ENCODE assay signal across 31 mouse cellular contexts in the genomic region with DNA sequence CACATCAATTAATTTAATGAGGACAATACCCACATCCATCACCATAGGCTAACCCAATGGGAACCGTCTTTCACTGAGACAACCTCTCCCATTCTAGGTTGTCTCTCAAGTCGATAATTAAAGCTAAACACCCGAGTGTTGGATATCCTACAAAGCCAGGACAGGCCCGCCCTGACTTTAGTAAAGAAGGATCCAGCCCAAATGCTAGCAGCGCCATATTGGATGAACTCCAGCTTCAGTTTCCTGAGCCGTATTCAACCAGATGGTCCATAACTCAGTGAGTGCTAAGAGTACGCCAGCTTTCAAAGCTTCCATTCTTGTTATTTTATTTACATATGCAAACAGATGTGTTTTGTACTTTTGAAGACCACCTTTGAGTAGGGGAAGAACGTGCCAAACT.
DNase-seq lines count a peak whose midpoint lies in the region; ATAC-seq and TF ChIP-seq lines count a peak whose summit lies in the region.
"Had no signal": no experiment of that assay in that cellular context is flagged by ENCODE, and none has a peak within 500 bp of the region (broad histone marks: within the 10 kb centered on the region; RNA-seq: fewer than 3 reads in every experiment).

No protein-coding gene starts in this region.

- intact Hi-C loops in heart, adult 2 months (cut with DNase I) = no loop called here

- TF ChIP-seq POLR2A in heart, adult 2 months (IDR thresholded peaks at IDR 0.05; ENCODE audit: insufficient read depth, low read depth, low read length) = no peak
- no peak for TF ChIP-seq POLR2A in embryonic fibroblast, embryonic 13.5 days (IDR thresholded peaks at IDR 0.05; ENCODE audit: low read depth, low read length)

- H3K27me3 ChIP-seq in forebrain, postnatal 0 days (ENCODE audit: insufficient read depth, low read length) = no peaks in the 10 kb centered on the region
- no peaks in the 10 kb centered on the region for H3K27me3 ChIP-seq in forebrain, embryonic 13.5 days
- H3K27me3 ChIP-seq in heart, embryonic 10.5 days (ENCODE audit: insufficient read depth, poor library complexity, severe bottlenecking) = no peaks in the 10 kb centered on the region
- no peaks in the 10 kb centered on the region for H3K27me3 ChIP-seq in heart, adult 2 months (ENCODE audit: control insufficient read depth, insufficient read depth, low read length)
- H3K27me3 ChIP-seq in limb, embryonic 13.5 days = no peaks in the 10 kb centered on the region
- no peaks in the 10 kb centered on the region for H3K27me3 ChIP-seq in limb, embryonic 10.5 days (ENCODE audit: low read depth, poor library complexity, severe bottlenecking)
- no peaks in the 10 kb centered on the region for H3K27me3 ChIP-seq in embryonic facial prominence, embryonic 10.5 days (replicated peaks; ENCODE audit: low read depth, poor library complexity, severe bottlenecking)
- H3K27me3 ChIP-seq: embryonic facial prominence, embryonic 12.5 days; heart, embryonic 13.5 days; hindbrain, embryonic 15.5 days; megakaryocyte, embryonic 14.5 days; midbrain, embryonic 12.5 days; neural tube, embryonic 12.5 days had no signal

- no peaks in the 10 kb centered on the region for H3K9me3 ChIP-seq in forebrain, postnatal 0 days (ENCODE audit: low read length)
- no peaks in the 10 kb centered on the region for H3K9me3 ChIP-seq in forebrain, embryonic 13.5 days (replicated peaks)
- no peaks in the 10 kb centered on the region for H3K9me3 ChIP-seq in heart, embryonic 10.5 days
- no peaks in the 10 kb centered on the region for H3K9me3 ChIP-seq in limb, embryonic 13.5 days
- H3K9me3 ChIP-seq in limb, embryonic 10.5 days (replicated peaks) = no peaks in the 10 kb centered on the region
- 0 out of 2 replicates have a peak, but pooled peaks cover 2% of the 10 kb centered on the region for H3K9me3 ChIP-seq in embryonic facial prominence, embryonic 10.5 days
- H3K9me3 ChIP-seq: embryonic facial prominence, embryonic 12.5 days; forebrain, embryonic 10.5 days; heart, embryonic 13.5 days; hindbrain, embryonic 10.5 days; hindbrain, embryonic 15.5 days; midbrain, embryonic 12.5 days; neural tube, embryonic 12.5 days had no signal

- 54% methylated on average over 8 of the region's 8 CpGs for WGBS in forebrain, postnatal 0 days
- 82% methylated on average over 8 of the region's 8 CpGs for WGBS in forebrain, embryonic 13.5 days
- 81% methylated on average over 8 of the region's 8 CpGs for WGBS in heart, embryonic 10.5 days
- WGBS in heart, adult 2 months = 84% methylated on average over 8 of the region's 8 CpGs
- 90% methylated on average over 8 of the region's 8 CpGs for WGBS in limb, embryonic 13.5 days
- 88% methylated on average over 8 of the region's 8 CpGs for WGBS in limb, embryonic 10.5 days
- WGBS in embryonic facial prominence, embryonic 10.5 days = 90% methylated on average over 8 of the region's 8 CpGs

- TF ChIP-seq EP300 in heart, adult 2 months (IDR thresholded peaks at IDR 0.05; ENCODE audit: insufficient read depth, low read depth, low read length) = no peak

- ATAC-seq in forebrain, postnatal 0 days = no peak
- ATAC-seq in forebrain, embryonic 13.5 days = no peak
- ATAC-seq in limb, embryonic 13.5 days (ENCODE audit: low FRiP score, low read depth) = no peak
- ATAC-seq: CD4-positive, CD25-positive, alpha-beta regulatory T cell, adult 4 months; inflammation-experienced regulatory T-cells, adult 6 months had no signal

- no peak overlapping the region for H3K4me2 ChIP-seq in forebrain, postnatal 0 days (ENCODE audit: low read depth)
- H3K4me2 ChIP-seq in forebrain, embryonic 13.5 days = no peak overlapping the region
- H3K4me2 ChIP-seq in limb, embryonic 13.5 days (replicated peaks) = no peak overlapping the region
- H3K4me2 ChIP-seq: embryonic facial prominence, embryonic 12.5 days; heart, embryonic 13.5 days; hindbrain, embryonic 15.5 days; liver, embryonic 11.5 days; midbrain, embryonic 12.5 days; neural tube, embryonic 12.5 days had no signal

- H3K79me2 ChIP-seq in heart, adult 2 months (replicated peaks; ENCODE audit: control insufficient read depth, insufficient read depth, low read length) = no peaks in the 10 kb centered on the region

- no peak overlapping the region for H3K27ac ChIP-seq in forebrain, postnatal 0 days (ENCODE audit: low read depth, low read length)
- H3K27ac ChIP-seq in forebrain, embryonic 13.5 days = no peak overlapping the region
- H3K27ac ChIP-seq in heart, embryonic 10.5 days = no peak overlapping the region
- no peak overlapping the region for H3K27ac ChIP-seq in heart, adult 2 months
- 0 out of 2 replicates have a peak overlapping the region, but pooled peaks have one; percentile 11 for H3K27ac ChIP-seq in limb, embryonic 13.5 days
- no peak overlapping the region for H3K27ac ChIP-seq in limb, embryonic 10.5 days
- H3K27ac ChIP-seq in embryonic fibroblast, embryonic 13.5 days (ENCODE audit: insufficient read depth, low read length) = peak overlapping the region; percentile 85
- H3K27ac ChIP-seq in embryonic facial prominence, embryonic 10.5 days (replicated peaks) = no peak overlapping the region
- H3K27ac ChIP-seq: embryonic facial prominence, embryonic 12.5 days; forebrain, embryonic 10.5 days; heart, embryonic 13.5 days; hindbrain, embryonic 10.5 days; hindbrain, embryonic 15.5 days; midbrain, embryonic 12.5 days; neural tube, embryonic 12.5 days had no signal

- H3K36me3 ChIP-seq in forebrain, postnatal 0 days (ENCODE audit: insufficient read depth) = no peaks in the 10 kb centered on the region
- no peaks in the 10 kb centered on the region for H3K36me3 ChIP-seq in forebrain, embryonic 13.5 days (ENCODE audit: poor library complexity, severe bottlenecking)
- H3K36me3 ChIP-seq in heart, embryonic 10.5 days = no peaks in the 10 kb centered on the region
- no peaks in the 10 kb centered on the region for H3K36me3 ChIP-seq in heart, adult 2 months (ENCODE audit: control insufficient read depth, insufficient read depth, low read length)
- no peaks in the 10 kb centered on the region for H3K36me3 ChIP-seq in limb, embryonic 13.5 days
- no peaks in the 10 kb centered on the region for H3K36me3 ChIP-seq in limb, embryonic 10.5 days
- no peaks in the 10 kb centered on the region for H3K36me3 ChIP-seq in embryonic facial prominence, embryonic 10.5 days (replicated peaks)
- H3K36me3 ChIP-seq: embryonic facial prominence, embryonic 12.5 days; forebrain, embryonic 10.5 days; heart, embryonic 13.5 days; hindbrain, embryonic 10.5 days; hindbrain, embryonic 15.5 days; midbrain, embryonic 12.5 days; neural tube, embryonic 12.5 days had no signal

- no peak for TF ChIP-seq CTCF in forebrain, postnatal 0 days (IDR thresholded peaks at IDR 0.05; ENCODE audit: low read depth)
- TF ChIP-seq CTCF in heart, adult 2 months (IDR thresholded peaks at IDR 0.05) = no peak
- TF ChIP-seq CTCF in embryonic fibroblast, embryonic 13.5 days (IDR thresholded peaks at IDR 0.05; ENCODE audit: borderline replicate concordance, insufficient read depth, low read length) = no peak

- peak; percentile 24 for DNase-seq in forebrain, postnatal 0 days
- DNase-seq in heart, embryonic 10.5 days (ENCODE audit: low spot score) = peak; percentile 16
- no peak for DNase-seq in heart, adult 2 months
- no peak for DNase-seq in limb, embryonic 10.5 days (ENCODE audit: low spot score)
- no peak for DNase-seq in embryonic facial prominence, embryonic 10.5 days (ENCODE audit: low spot score)
- DNase-seq: adrenal gland, postnatal 14 days; cerebellum, adult 18-20 months; cerebellum, postnatal 36 days; gastrocnemius, postnatal 36 days; kidney, adult 11 months; kidney, postnatal 36 days; lung, postnatal 4 days; right cerebral cortex, adult 18-20 months; spleen, adult 18-20 months; thymus, adult 2 months; thymus, postnatal 36 days had no signal

- no peak overlapping the region for H3K9ac ChIP-seq in forebrain, postnatal 0 days
- no peak overlapping the region for H3K9ac ChIP-seq in forebrain, embryonic 13.5 days
- H3K9ac ChIP-seq in heart, adult 2 months (ENCODE audit: low read depth, low read length) = no peak overlapping the region
- no peak overlapping the region for H3K9ac ChIP-seq in limb, embryonic 13.5 days
- H3K9ac ChIP-seq: embryonic facial prominence, embryonic 12.5 days; heart, embryonic 13.5 days; hindbrain, embryonic 15.5 days; midbrain, embryonic 12.5 days; neural tube, embryonic 12.5 days had no signal

- no peak overlapping the region for H3K4me3 ChIP-seq in forebrain, postnatal 0 days (ENCODE audit: low read depth, low read length)
- H3K4me3 ChIP-seq in forebrain, embryonic 13.5 days = no peak overlapping the region
- H3K4me3 ChIP-seq in heart, embryonic 10.5 days = no peak overlapping the region
- no peak overlapping the region for H3K4me3 ChIP-seq in heart, adult 2 months
- no peak overlapping the region for H3K4me3 ChIP-seq in limb, embryonic 13.5 days
- no peak overlapping the region for H3K4me3 ChIP-seq in limb, embryonic 10.5 days
- H3K4me3 ChIP-seq in embryonic fibroblast, embryonic 13.5 days (ENCODE audit: insufficient read depth, low read length) = no peak overlapping the region
- H3K4me3 ChIP-seq in embryonic facial prominence, embryonic 10.5 days = no peak overlapping the region
- H3K4me3 ChIP-seq: embryonic facial prominence, embryonic 12.5 days; forebrain, embryonic 10.5 days; heart, embryonic 13.5 days; hindbrain, embryonic 10.5 days; hindbrain, embryonic 15.5 days; megakaryocyte, embryonic 14.5 days; midbrain, embryonic 12.5 days; myocyte; neural tube, embryonic 12.5 days had no signal

- no peaks in the 10 kb centered on the region for H3K4me1 ChIP-seq in forebrain, postnatal 0 days (ENCODE audit: insufficient read depth)
- H3K4me1 ChIP-seq in forebrain, embryonic 13.5 days = no peaks in the 10 kb centered on the region
- no peaks in the 10 kb centered on the region for H3K4me1 ChIP-seq in heart, embryonic 10.5 days
- no peaks in the 10 kb centered on the region for H3K4me1 ChIP-seq in heart, adult 2 months (ENCODE audit: control insufficient read depth, insufficient read depth, low read length)
- peaks cover 13% of the 10 kb centered on the region for H3K4me1 ChIP-seq in limb, embryonic 13.5 days
- H3K4me1 ChIP-seq in limb, embryonic 10.5 days = no peaks in the 10 kb centered on the region
- H3K4me1 ChIP-seq in embryonic fibroblast, embryonic 13.5 days (ENCODE audit: control insufficient read depth, insufficient read depth, low read length) = peaks cover 13% of the 10 kb centered on the region
- H3K4me1 ChIP-seq in embryonic facial prominence, embryonic 10.5 days = no peaks in the 10 kb centered on the region
- H3K4me1 ChIP-seq: embryonic facial prominence, embryonic 12.5 days; forebrain, embryonic 10.5 days; hindbrain, embryonic 10.5 days; hindbrain, embryonic 15.5 days; megakaryocyte, embryonic 14.5 days; midbrain, embryonic 12.5 days; neural tube, embryonic 12.5 days had no signal

Comparison
In these comparisons a context has a peak if more than half of its experiments do, and no peak if none do; other contexts are left out.
1. DNase-seq: peak in forebrain, postnatal 0 days (single experiment) and heart, embryonic 10.5 days (single experiment); none in heart, adult 2 months (0 of 2), limb, embryonic 10.5 days (single experiment) and embryonic facial prominence, embryonic 10.5 days (single experiment).
2. H3K27ac ChIP-seq: peak in limb, embryonic 13.5 days (single experiment) and embryonic fibroblast, embryonic 13.5 days (single experiment); none in forebrain, postnatal 0 days (single experiment), forebrain, embryonic 13.5 days (single experiment), heart, embryonic 10.5 days (single experiment), heart, adult 2 months (single experiment), limb, embryonic 10.5 days (single experiment) and embryonic facial prominence, embryonic 10.5 days (single experiment).